Mouse (Mus musculus) olfactory bulb, adult 2 months (tissue): ENCODE measurements around the gene Gabarapl1. TPM values are rescaled to one million over a fixed set of nuclear protein-coding genes. Genes with fewer than 3 reads are reported as not detected.
A peak's percentile ranks its signal among the peaks of the same experiment; 100 is the strongest.

Experiments used
- H3K27ac ChIP-seq: fragments of 200-500 bp; 2 replicates; pipeline ENCODE4 v1.5.1; 2012; ENCODE audit warnings: low read depth, low read length; ENCODE audit not compliant: insufficient read depth
- H3K4me1 ChIP-seq: fragments of 200-500 bp; 2 replicates; pipeline ENCODE4 v1.6.1; 2012; ENCODE audit warnings: low read length; ENCODE audit not compliant: control insufficient read depth, insufficient read depth
- H3K4me3 ChIP-seq: fragments of 200-500 bp; 2 replicates; pipeline ENCODE4 v1.5.1; 2012; ENCODE audit warnings: mild to moderate bottlenecking, low read depth, low read length, moderate library complexity; ENCODE audit not compliant: insufficient read depth
- CTCF ChIP-seq: fragments of 200-500 bp; IDR thresholded peaks from 2 replicates; pipeline ENCODE4 v1.5.1; 2012; ENCODE audit warnings: low read depth, mild to moderate bottlenecking, low read length, moderate library complexity; ENCODE audit not compliant: insufficient read depth
- POLR2A ChIP-seq: fragments of 200-500 bp; IDR thresholded peaks from 2 replicates; pipeline ENCODE4 v1.6.1; 2012; ENCODE audit warnings: mild to moderate bottlenecking, low read depth, low read length, moderate library complexity; ENCODE audit not compliant: insufficient read depth
- WGBS: fragments of 180-500 bp; shearing (Covaris S2); methylation state at CpG from one replicate; pipeline ENCODE4 v1.1.7; 2018; 5-methylcytosine and 5-hydroxymethylcytosine counted together
- polyA plus RNA-seq: library from polyadenylated mRNA; stranded (reverse); fragments of >200 nt; gene quantifications from 2 replicates; pipeline ENCODE4 v1.2.4, GENCODE M21; 2012; ENCODE audit warnings: low replicate concordance; ENCODE audit not compliant: missing spikeins, insufficient read depth, insufficient read length

Gene Gabarapl1
- polyA plus RNA-seq, 1 experiment: 169 TPM

- TF ChIP-seq POLR2A: no peak
- no peak for TF ChIP-seq CTCF
- H3K4me3 ChIP-seq: no peak overlapping the region
- H3K27ac ChIP-seq: no peak overlapping the region
- no peaks in the 10 kb centered on the region for H3K4me1 ChIP-seq
These were observed 24.5 kb downstream of the Gabarapl1 start for GRCm38 (mm10) chr6:129557298-129558023.

- H3K4me1 ChIP-seq: no peaks in the 10 kb centered on the region
- TF ChIP-seq CTCF: peak; percentile 55; the same call in 1 of the 2 replicates
- no peak for TF ChIP-seq POLR2A
- WGBS: 11% methylated on average over 12 of the region's 12 CpGs
- no peak overlapping the region for H3K4me3 ChIP-seq
- no peak overlapping the region for H3K27ac ChIP-seq
These were observed 26.1 kb downstream of the Gabarapl1 start for GRCm38 (mm10) chr6:129558946-129559640.

- H3K4me1 ChIP-seq: no peaks in the 10 kb centered on the region
- H3K4me3 ChIP-seq: no peak overlapping the region
- no peak overlapping the region for H3K27ac ChIP-seq
- TF ChIP-seq POLR2A (no peak), CTCF (no peak)
- 52% methylated on average over 4 of the region's 4 CpGs for WGBS
These were observed 26.7 kb downstream of the Gabarapl1 start for GRCm38 (mm10) chr6:129559641-129560027.

- TF ChIP-seq CTCF: no peak
- TF ChIP-seq POLR2A: no peak
- Histone ChIP-seq H3K4me3 (no peak overlapping the region), H3K4me1 (no peaks in the 10 kb centered on the region), H3K27ac (no peak overlapping the region)
- 85% methylated on average over 2 of the region's 2 CpGs for WGBS
These were observed 32.3 kb downstream of the Gabarapl1 start for GRCm38 (mm10) chr6:129565257-129565656.

GRCm38 (mm10) chr6:129575315-129575714 lies 42.4 kb downstream of the Gabarapl1 start:
- Histone ChIP-seq H3K4me1 (no peaks in the 10 kb centered on the region), H3K4me3 (no peak overlapping the region), H3K27ac (no peak overlapping the region)
- TF ChIP-seq CTCF: no peak
- no peak for TF ChIP-seq POLR2A
- WGBS: 54% methylated on average over 2 of the region's 2 CpGs

GRCm38 (mm10) chr6:129577605-129578004 lies 44.6 kb downstream of the Gabarapl1 start, which contains the start of gene Klre1:
Gene Klre1, plus strand, starts transcription at chr6:129577905.
- 93% methylated on average over 8 of the region's 8 CpGs for WGBS
- Histone ChIP-seq H3K27ac (no peak within 1 kb of the TSS), H3K4me1 (no peaks in the 10 kb centered on the region), H3K4me3 (no peak within 1 kb of the TSS)
- TF ChIP-seq CTCF (no peak), POLR2A (no peak)

- no peak overlapping the region for H3K4me3 ChIP-seq
- 59% methylated on average over 4 of the region's 4 CpGs for WGBS
- no peak overlapping the region for H3K27ac ChIP-seq
- TF ChIP-seq POLR2A (no peak), CTCF (no peak)
- H3K4me1 ChIP-seq: no peaks in the 10 kb centered on the region
These were observed 48.3 kb downstream of the Gabarapl1 start for GRCm38 (mm10) chr6:129581274-129581673.

GRCm38 (mm10) chr6:129581896-129582295 lies 48.9 kb downstream of the Gabarapl1 start:
- Histone ChIP-seq H3K27ac (no peak overlapping the region), H3K4me1 (no peaks in the 10 kb centered on the region), H3K4me3 (no peak overlapping the region)
- TF ChIP-seq CTCF (no peak), POLR2A (no peak)
- 85% methylated on average over 4 of the region's 4 CpGs for WGBS

GRCm38 (mm10) chr6:129583014-129583413 lies 50.1 kb downstream of the Gabarapl1 start:
- Histone ChIP-seq H3K4me3 (no peak overlapping the region), H3K27ac (no peak overlapping the region), H3K4me1 (no peaks in the 10 kb centered on the region)
- TF ChIP-seq POLR2A: no peak
- no peak for TF ChIP-seq CTCF
- WGBS: 74% methylated on average over 3 of the region's 3 CpGs
